Comparison of ENCODE assay signal across 22 mouse cellular contexts in the genomic region with DNA sequence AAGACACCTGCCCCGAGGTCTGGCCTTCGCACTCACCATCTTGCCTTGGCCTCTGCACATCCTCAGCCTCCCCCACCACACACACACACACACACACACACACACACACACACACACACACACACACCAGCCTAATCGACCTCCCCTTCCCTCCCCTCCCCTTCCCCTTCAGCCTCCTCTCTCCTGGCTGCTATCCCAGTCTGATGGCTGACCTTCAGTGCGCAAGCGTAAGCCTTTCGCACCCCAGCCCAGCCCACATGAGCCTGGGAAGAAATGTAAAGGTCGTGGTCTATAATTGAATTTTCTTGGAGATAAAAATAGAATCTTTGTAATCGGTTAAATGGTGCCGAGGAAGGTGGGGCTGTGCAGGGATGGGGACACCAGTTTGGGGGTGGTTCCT. TPM values are rescaled to one million over a fixed set of nuclear protein-coding genes. Genes with fewer than 3 reads are reported as not detected.
A peak's percentile ranks its signal among the peaks of the same experiment; 100 is the strongest.
DNase-seq lines count a peak whose midpoint lies in the region; ATAC-seq lines count a peak whose summit lies in the region.
"Had no signal": no experiment of that assay in that cellular context is flagged by ENCODE, and none has a peak within 500 bp of the region (broad histone marks: within the 10 kb centered on the region; RNA-seq: fewer than 3 reads in every experiment).

No protein-coding gene starts in this region.

- 0 out of 2 replicates have a peak overlapping the region, but pooled peaks have one; percentile 32 for H3K27ac ChIP-seq in hindbrain, embryonic 14.5 days
- H3K27ac ChIP-seq in hindbrain, embryonic 11.5 days (ENCODE audit: low read depth, low read length), result no peak overlapping the region
- H3K27ac ChIP-seq in midbrain, embryonic 13.5 days, result peak overlapping the region; percentile 33; the same call in 1 of the 2 replicates
- H3K27ac ChIP-seq in midbrain, embryonic 16.5 days (ENCODE audit: low read length), result no peak overlapping the region
- no peak overlapping the region for H3K27ac ChIP-seq in forebrain, embryonic 14.5 days (ENCODE audit: low read depth, low read length)
- H3K27ac ChIP-seq: layer of hippocampus, adult 2 months; limb, embryonic 12.5 days; liver, embryonic 13.5 days; macrophage had no signal

- H3K9ac ChIP-seq in hindbrain, embryonic 14.5 days, result no peak overlapping the region
- no peak overlapping the region for H3K9ac ChIP-seq in hindbrain, embryonic 11.5 days (ENCODE audit: low read depth, low read length)
- H3K9ac ChIP-seq in midbrain, embryonic 13.5 days (replicated peaks), result 0 out of 2 replicates have a peak overlapping the region, but pooled peaks have one; percentile 1
- no peak overlapping the region for H3K9ac ChIP-seq in midbrain, embryonic 16.5 days (ENCODE audit: low read depth, low read length)
- no peak overlapping the region for H3K9ac ChIP-seq in forebrain, embryonic 14.5 days (ENCODE audit: low read length)
- H3K9ac ChIP-seq: limb, embryonic 12.5 days; liver, embryonic 13.5 days; midbrain, embryonic 12.5 days had no signal

- no peak for ATAC-seq in hindbrain, embryonic 14.5 days (ENCODE audit: low FRiP score)
- ATAC-seq in hindbrain, embryonic 11.5 days (ENCODE audit: low FRiP score), result no peak
- ATAC-seq in midbrain, embryonic 13.5 days, result no peak
- no peak for ATAC-seq in midbrain, embryonic 16.5 days
- ATAC-seq in forebrain, embryonic 14.5 days, result no peak
- ATAC-seq: inflammation-experienced regulatory T-cells, adult 6 months had no signal

- no peaks in the 10 kb centered on the region for H3K27me3 ChIP-seq in hindbrain, embryonic 14.5 days (ENCODE audit: control insufficient read depth, insufficient read depth, low read length)
- H3K27me3 ChIP-seq in hindbrain, embryonic 11.5 days (ENCODE audit: control insufficient read depth, insufficient read depth, low read length), result no peaks in the 10 kb centered on the region
- no peaks in the 10 kb centered on the region for H3K27me3 ChIP-seq in midbrain, embryonic 13.5 days
- no peaks in the 10 kb centered on the region for H3K27me3 ChIP-seq in midbrain, embryonic 16.5 days (ENCODE audit: control insufficient read depth, insufficient read depth, low read depth, low read length)
- H3K27me3 ChIP-seq in forebrain, embryonic 14.5 days (replicated peaks; ENCODE audit: control insufficient read depth, insufficient read depth, low read length), result no peaks in the 10 kb centered on the region

- H3K4me1 ChIP-seq in hindbrain, embryonic 14.5 days (replicated peaks; ENCODE audit: control insufficient read depth, insufficient read depth, low read length), result peaks cover 19% of the 10 kb centered on the region
- peaks cover 10% of the 10 kb centered on the region for H3K4me1 ChIP-seq in hindbrain, embryonic 11.5 days (replicated peaks; ENCODE audit: control insufficient read depth, insufficient read depth, low read length)
- H3K4me1 ChIP-seq in midbrain, embryonic 13.5 days (replicated peaks), result peaks cover 25% of the 10 kb centered on the region
- H3K4me1 ChIP-seq in midbrain, embryonic 16.5 days (ENCODE audit: control insufficient read depth, insufficient read depth, low read length), result peaks cover 21% of the 10 kb centered on the region
- peaks cover 20% of the 10 kb centered on the region for H3K4me1 ChIP-seq in forebrain, embryonic 14.5 days (ENCODE audit: control insufficient read depth, insufficient read depth, low read length)
- H3K4me1 ChIP-seq: liver, embryonic 13.5 days had no signal

- no peaks in the 10 kb centered on the region for H3K36me3 ChIP-seq in hindbrain, embryonic 14.5 days (replicated peaks; ENCODE audit: control insufficient read depth, insufficient read depth)
- H3K36me3 ChIP-seq in hindbrain, embryonic 11.5 days (ENCODE audit: control insufficient read depth, insufficient read depth, low read length), result no peaks in the 10 kb centered on the region
- no peaks in the 10 kb centered on the region for H3K36me3 ChIP-seq in midbrain, embryonic 13.5 days
- H3K36me3 ChIP-seq in midbrain, embryonic 16.5 days (ENCODE audit: control insufficient read depth, insufficient read depth, low read length), result no peaks in the 10 kb centered on the region
- H3K36me3 ChIP-seq in forebrain, embryonic 14.5 days (ENCODE audit: control insufficient read depth, insufficient read depth, low read length), result no peaks in the 10 kb centered on the region
- H3K36me3 ChIP-seq: limb, embryonic 12.5 days; liver, embryonic 13.5 days; midbrain, embryonic 12.5 days had no signal

- DNase-seq in adrenal gland, postnatal 14 days, result peak; percentile 52
- no peak for DNase-seq in adrenal gland, postnatal 25 days
- DNase-seq in hindbrain, embryonic 14.5 days (ENCODE audit: low spot score), result no peak
- DNase-seq in hindbrain, embryonic 11.5 days (ENCODE audit: low spot score), result no peak
- peak; percentile 62 for DNase-seq in forebrain, embryonic 14.5 days (ENCODE audit: low spot score)
- no peak for DNase-seq in layer of hippocampus, postnatal 14 days (ENCODE audit: low spot score in 2 of 2)
- DNase-seq: cerebellum, postnatal 25 days; gastrocnemius, postnatal 25 days; heart, postnatal 10 days; liver, embryonic 13.5 days; right cerebral cortex, postnatal 25 days; thymus, postnatal 14 days had no signal

- no peak overlapping the region for H3K4me2 ChIP-seq in hindbrain, embryonic 14.5 days (replicated peaks)
- no peak overlapping the region for H3K4me2 ChIP-seq in hindbrain, embryonic 11.5 days (replicated peaks; ENCODE audit: low read depth, low read length)
- no peak overlapping the region for H3K4me2 ChIP-seq in midbrain, embryonic 13.5 days (replicated peaks)
- no peak overlapping the region for H3K4me2 ChIP-seq in midbrain, embryonic 16.5 days (ENCODE audit: low read length)
- H3K4me2 ChIP-seq in forebrain, embryonic 14.5 days (ENCODE audit: low read length), result no peak overlapping the region
- H3K4me2 ChIP-seq: limb, embryonic 12.5 days; liver, embryonic 13.5 days; midbrain, embryonic 12.5 days had no signal

- H3K9me3 ChIP-seq in hindbrain, embryonic 14.5 days (ENCODE audit: control insufficient read depth, low read length), result no peaks in the 10 kb centered on the region
- no peaks in the 10 kb centered on the region for H3K9me3 ChIP-seq in hindbrain, embryonic 11.5 days (ENCODE audit: control insufficient read depth, low read length)
- H3K9me3 ChIP-seq in midbrain, embryonic 13.5 days, result no peaks in the 10 kb centered on the region
- H3K9me3 ChIP-seq in midbrain, embryonic 16.5 days (replicated peaks; ENCODE audit: control insufficient read depth, low read length, poor library complexity, severe bottlenecking), result no peaks in the 10 kb centered on the region
- H3K9me3 ChIP-seq in forebrain, embryonic 14.5 days (replicated peaks; ENCODE audit: control insufficient read depth, low read length), result no peaks in the 10 kb centered on the region
- H3K9me3 ChIP-seq: limb, embryonic 12.5 days; liver, embryonic 13.5 days; midbrain, embryonic 12.5 days had no signal

- H3K4me3 ChIP-seq in hindbrain, embryonic 14.5 days (replicated peaks; ENCODE audit: low read length), result no peak overlapping the region
- no peak overlapping the region for H3K4me3 ChIP-seq in hindbrain, embryonic 11.5 days (ENCODE audit: low read depth, low read length)
- H3K4me3 ChIP-seq in midbrain, embryonic 13.5 days (replicated peaks), result no peak overlapping the region
- H3K4me3 ChIP-seq in midbrain, embryonic 16.5 days (ENCODE audit: low read depth, low read length), result no peak overlapping the region
- H3K4me3 ChIP-seq in forebrain, embryonic 14.5 days (ENCODE audit: low read depth, low read length), result no peak overlapping the region
- H3K4me3 ChIP-seq: layer of hippocampus, adult 2 months; limb, embryonic 12.5 days; liver, embryonic 13.5 days; midbrain, embryonic 12.5 days had no signal

- WGBS in hindbrain, embryonic 14.5 days, result 41% methylated on average over 8 of the region's 9 CpGs
- 78% methylated on average over 9 of the region's 9 CpGs for WGBS in hindbrain, embryonic 11.5 days
- 64% methylated on average over 9 of the region's 9 CpGs for WGBS in midbrain, embryonic 13.5 days
- WGBS in midbrain, embryonic 16.5 days, result 54% methylated on average over 9 of the region's 9 CpGs
- WGBS in forebrain, embryonic 14.5 days, result 57% methylated on average over 8 of the region's 9 CpGs

RNA-seq across cellular contexts. Expression of gene Ptprs, which starts 8.8 kb away (rescaled TPM):
- 97.0 and 102 TPM in 2 replicates for total RNA-seq in adrenal gland, postnatal 14 days (2021)
- total RNA-seq in adrenal gland, postnatal 25 days (2021), result 165 and 222 TPM in 2 replicates
- polyA plus RNA-seq in hindbrain, embryonic 14.5 days (2014; fragmentation: Nextera tagmentation; extraction: Ambion mirVana), result 272 and 276 TPM in 2 replicates
- 142 and 156 TPM in 2 replicates for polyA plus RNA-seq in hindbrain, embryonic 11.5 days (2014; fragmentation: Nextera tagmentation; extraction: Ambion mirVana)
- polyA plus RNA-seq in midbrain, embryonic 13.5 days (2015; fragmentation: Nextera tagmentation; extraction: Ambion mirVana), result 278 and 317 TPM in 2 replicates
- polyA plus RNA-seq in midbrain, embryonic 16.5 days (2015; fragmentation: Nextera tagmentation; extraction: Ambion mirVana), result 293 and 299 TPM in 2 replicates
- 248 and 319 TPM in 2 replicates for polyA plus RNA-seq in forebrain, embryonic 14.5 days (2014; fragmentation: Nextera tagmentation; extraction: Ambion mirVana)
- total RNA-seq in layer of hippocampus, postnatal 14 days (2021), result 100 to 1,000 TPM; 771 to 772 TPM

RNA-seq across cellular contexts. Expression of gene Znrf4, which starts 27.1 kb away (rescaled TPM):
- not detected in 2 replicates for total RNA-seq in adrenal gland, postnatal 14 days (2021)
- total RNA-seq in adrenal gland, postnatal 25 days (2021), result not detected in 2 replicates
- polyA plus RNA-seq in hindbrain, embryonic 14.5 days (2014; fragmentation: Nextera tagmentation; extraction: Ambion mirVana), result not detected in 2 replicates
- not detected in 2 replicates for polyA plus RNA-seq in hindbrain, embryonic 11.5 days (2014; fragmentation: Nextera tagmentation; extraction: Ambion mirVana)
- 0.17 TPM in 1 of 2 replicates, not detected in the other for polyA plus RNA-seq in midbrain, embryonic 13.5 days (2015; fragmentation: Nextera tagmentation; extraction: Ambion mirVana)
- not detected in 2 replicates for polyA plus RNA-seq in midbrain, embryonic 16.5 days (2015; fragmentation: Nextera tagmentation; extraction: Ambion mirVana)
- polyA plus RNA-seq in forebrain, embryonic 14.5 days (2014; fragmentation: Nextera tagmentation; extraction: Ambion mirVana), result 0.14 TPM in 1 of 2 replicates, not detected in the other
- total RNA-seq in layer of hippocampus, postnatal 14 days (2021), result not detected
- total RNA-seq: CH12.LX; gastrocnemius, postnatal 25 days; heart, postnatal 10 days; layer of hippocampus, adult 2 months had no signal
- polyA plus RNA-seq: inflammation-experienced regulatory T-cells, adult 6 months; kidney, embryonic 16.5 days; limb, embryonic 12.5 days; liver, embryonic 13.5 days; macrophage; midbrain, embryonic 12.5 days; neural tube, embryonic 11.5 days had no signal

Comparison
In these comparisons a context has a peak if more than half of its experiments do, and no peak if none do; other contexts are left out.
1. DNase-seq: peak in adrenal gland, postnatal 14 days (single experiment) and forebrain, embryonic 14.5 days (single experiment); none in adrenal gland, postnatal 25 days (single experiment), hindbrain, embryonic 14.5 days (single experiment), hindbrain, embryonic 11.5 days (single experiment) and layer of hippocampus, postnatal 14 days (0 of 2).
2. H3K27ac ChIP-seq: peak in hindbrain, embryonic 14.5 days (single experiment) and midbrain, embryonic 13.5 days (single experiment); none in hindbrain, embryonic 11.5 days (single experiment), midbrain, embryonic 16.5 days (single experiment) and forebrain, embryonic 14.5 days (single experiment).